Comparison of ENCODE assay signal across 7 mouse cellular contexts in the genomic region with DNA sequence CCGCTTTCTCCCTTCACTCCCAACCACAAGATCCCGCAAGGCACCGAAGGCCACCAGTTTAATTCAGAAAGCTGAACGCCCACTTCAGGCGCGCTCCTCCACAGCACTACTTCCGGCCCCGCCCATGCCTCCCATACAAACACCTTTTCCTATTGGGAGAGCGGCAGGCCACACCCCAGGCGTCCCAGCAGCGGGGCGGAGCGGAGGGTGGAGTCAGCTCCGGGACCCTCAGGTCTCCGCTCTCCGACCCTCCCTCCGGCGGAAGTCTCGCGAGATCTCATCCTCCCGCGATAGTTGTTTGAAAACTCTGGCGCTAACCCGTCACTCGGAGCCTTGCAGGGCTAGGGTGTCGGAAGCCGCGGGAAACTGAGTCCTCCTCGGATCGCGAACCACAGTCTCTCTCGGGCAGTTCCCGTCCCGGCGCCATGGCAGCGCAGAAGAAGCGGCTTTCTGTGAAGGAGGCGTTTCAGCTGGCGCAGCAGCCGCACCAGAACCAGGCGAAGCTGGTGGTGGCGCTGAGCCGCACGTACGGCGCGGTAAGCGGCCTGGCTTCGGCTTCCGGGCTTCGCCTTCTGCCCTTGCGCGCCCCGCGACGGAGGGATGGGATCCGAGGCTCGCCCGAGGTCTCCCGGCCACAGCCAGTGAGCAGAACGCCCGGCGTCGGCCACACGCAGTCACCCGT. TPM values are rescaled to one million over a fixed set of nuclear protein-coding genes. Genes with fewer than 3 reads are reported as not detected.
DNase-seq lines count a peak whose midpoint lies in the region; ATAC-seq lines count a peak whose summit lies in the region.

Gene Ncapg (plus strand): TSS at position 322 of the 682 bp plus-strand sequence.

- peaks cover 3% of the 10 kb centered on the region; the same call in 1 of the 2 replicates for H3K4me1 ChIP-seq in intestine, embryonic 15.5 days (replicated peaks)
- H3K4me1 ChIP-seq in midbrain, embryonic 10.5 days: peaks cover 14% of the 10 kb centered on the region

- peak; percentile 99 for DNase-seq in adrenal gland, adult 2 months
- peak; percentile 99 for DNase-seq in embryo, embryonic 11.5 days (ENCODE audit: low read depth, low spot score)
- peak; percentile 99 to 100 for DNase-seq in gastrocnemius, postnatal 36 days
- DNase-seq in left cerebral cortex, postnatal 25 days (ENCODE audit: low spot score in 2 of 2): peak; percentile 98 to 99
- DNase-seq in midbrain, embryonic 10.5 days (ENCODE audit: low spot score): peak; percentile 100
- DNase-seq in right cerebral cortex, postnatal 4 days: peak; percentile 100

- no peaks in the 10 kb centered on the region for H3K9me3 ChIP-seq in intestine, embryonic 15.5 days
- no peaks in the 10 kb centered on the region for H3K9me3 ChIP-seq in midbrain, embryonic 10.5 days (replicated peaks)

- peak within 1 kb of the TSS; percentile 81 for H3K9ac ChIP-seq in intestine, embryonic 15.5 days

- H3K27ac ChIP-seq in intestine, embryonic 15.5 days: peak within 1 kb of the TSS; percentile 85
- peak within 1 kb of the TSS; percentile 95 for H3K27ac ChIP-seq in midbrain, embryonic 10.5 days (replicated peaks)

- H3K4me2 ChIP-seq in intestine, embryonic 15.5 days (replicated peaks): peak within 1 kb of the TSS; percentile 90

- peak within 1 kb of the TSS; percentile 73 for H3K4me3 ChIP-seq in intestine, embryonic 15.5 days (replicated peaks)
- peak within 1 kb of the TSS; percentile 91 for H3K4me3 ChIP-seq in midbrain, embryonic 10.5 days

- no peaks in the 10 kb centered on the region for H3K27me3 ChIP-seq in intestine, embryonic 15.5 days (replicated peaks)
- H3K27me3 ChIP-seq in midbrain, embryonic 10.5 days (ENCODE audit: low read depth, poor library complexity, severe bottlenecking): no peaks in the 10 kb centered on the region

- WGBS in intestine, embryonic 15.5 days: under 1% methylated on average over 66 of the region's 66 CpGs
- WGBS in midbrain, embryonic 10.5 days: under 1% methylated on average over 66 of the region's 66 CpGs

- intact Hi-C loops in gastrocnemius, postnatal 36 days (cut with DNase I): loop anchor here (2.0 to 10.0 kb wide), 3 partner anchors 137 to 197 kb away; partner anchors contain the start of gene Lcorl
- intact Hi-C loops in left cerebral cortex, postnatal 25 days (cut with DNase I): loop anchor here (1.0 to 5.0 kb wide), 3 partner anchors 135 to 678 kb away; no protein-coding TSS in a partner anchor

- H3K36me3 ChIP-seq in intestine, embryonic 15.5 days: no peaks in the 10 kb centered on the region
- H3K36me3 ChIP-seq in midbrain, embryonic 10.5 days: peaks cover 28% of the 10 kb centered on the region

- peak; percentile 100 for ATAC-seq in intestine, embryonic 15.5 days

RNA-seq across cellular contexts. Expression of gene Ncapg, which starts in this region (rescaled TPM):
- total RNA-seq in adrenal gland, adult 2 months (2021): under 1 TPM; 0.73 to 0.98 TPM
- polyA plus RNA-seq in adrenal gland, adult 2 months (2012; rRNA removed): 0.09 and 0.10 TPM in 2 replicates
- total RNA-seq in gastrocnemius, postnatal 36 days (2021): under 1 TPM; 0.38 to 0.42 TPM
- 43.1 and 49.9 TPM in 2 replicates for polyA plus RNA-seq in intestine, embryonic 15.5 days (2015; fragmentation: Nextera tagmentation; extraction: Ambion mirVana)
- under 1 TPM; 0.50 to 0.64 TPM for total RNA-seq in left cerebral cortex, postnatal 25 days (2021)
- 72.8 and 75.1 TPM in 2 replicates for polyA plus RNA-seq in midbrain, embryonic 10.5 days (2016; fragmentation: Nextera tagmentation; extraction: Ambion mirVana)

Comparison
In these comparisons a context has a peak if more than half of its experiments do, and no peak if none do; other contexts are left out.
1. Peak in every context shown above with its lines: DNase-seq, ATAC-seq, H3K4me3 ChIP-seq and H3K27ac ChIP-seq.
2. RNA of gene Ncapg (polyA plus RNA-seq): 72.8 to 75.1 TPM in midbrain, embryonic 10.5 days and 43.1 to 49.9 TPM in intestine, embryonic 15.5 days; 0.09 to 0.10 TPM in adrenal gland, adult 2 months; every median in the first group is over 10 times any median in the second.
3. Peak in DNase-seq in adrenal gland, adult 2 months; RNA of the gene not detected or under 1 TPM.
4. Peak in DNase-seq in gastrocnemius, postnatal 36 days; RNA of the gene not detected or under 1 TPM.
5. Peak in DNase-seq in left cerebral cortex, postnatal 25 days; RNA of the gene not detected or under 1 TPM.